9 mouse cellular contexts compared by ENCODE assay signal in the genomic region with DNA sequence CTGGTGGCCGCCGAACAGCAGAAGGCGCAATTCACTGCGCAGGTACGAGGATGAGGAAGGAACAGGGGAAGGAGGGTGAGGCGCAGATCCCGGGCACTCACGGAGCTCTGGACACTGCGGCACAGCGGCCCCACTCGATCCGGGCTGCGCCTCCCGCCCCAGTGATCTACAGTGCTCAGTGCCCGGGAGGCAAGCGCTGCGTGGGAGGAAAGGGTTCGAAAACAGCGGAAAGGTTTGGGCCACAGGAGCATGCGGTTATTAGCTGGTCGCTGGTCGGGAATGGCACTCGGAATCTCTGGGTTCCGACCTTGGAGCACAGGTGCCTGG. TPM values are rescaled to one million over a fixed set of nuclear protein-coding genes. Genes with fewer than 3 reads are reported as not detected.
A peak's percentile ranks its signal among the peaks of the same experiment; 100 is the strongest.
DNase-seq lines count a peak whose midpoint lies in the region; ATAC-seq and TF ChIP-seq lines count a peak whose summit lies in the region.
"Had no signal": no experiment of that assay in that cellular context is flagged by ENCODE, and none has a peak within 500 bp of the region (broad histone marks: within the 10 kb centered on the region; RNA-seq: fewer than 3 reads in every experiment).

No protein-coding gene starts in this region.

- peaks cover 13% of the 10 kb centered on the region for H3K36me3 ChIP-seq in kidney, postnatal 0 days (ENCODE audit: insufficient read depth, low read length)
- peaks cover 5% of the 10 kb centered on the region; the same call in 1 of the 2 replicates for H3K36me3 ChIP-seq in hindbrain, embryonic 16.5 days (ENCODE audit: control insufficient read depth, insufficient read depth, low read length)
- H3K36me3 ChIP-seq in midbrain, embryonic 15.5 days (replicated peaks) = peaks cover 23% of the 10 kb centered on the region; the same call in 1 of the 2 replicates

- peak overlapping the region; percentile 74 for H3K9ac ChIP-seq in kidney, postnatal 0 days (ENCODE audit: low read depth, low read length)
- H3K9ac ChIP-seq in hindbrain, embryonic 16.5 days (ENCODE audit: low read depth, low read length) = peak overlapping the region; percentile 78
- H3K9ac ChIP-seq in midbrain, embryonic 15.5 days = peak overlapping the region; percentile 90

- H3K4me3 ChIP-seq in kidney, postnatal 0 days (replicated peaks; ENCODE audit: low read depth, low read length) = peak overlapping the region; percentile 69
- H3K4me3 ChIP-seq in cortical plate, adult 2 months (ENCODE audit: insufficient read depth, low read length) = peak overlapping the region; percentile 78
- peak overlapping the region; percentile 81 for H3K4me3 ChIP-seq in hindbrain, embryonic 16.5 days (ENCODE audit: low read length)
- peak overlapping the region; percentile 77 for H3K4me3 ChIP-seq in midbrain, embryonic 15.5 days

- DNase-seq in kidney, postnatal 0 days (ENCODE audit: low spot score) = no peak
- DNase-seq in kidney, postnatal 25 days = no peak
- DNase-seq in left cerebral cortex, adult 8-10 months (ENCODE audit: low spot score in 2 of 2) = no peak
- no peak for DNase-seq in cerebellum, adult 9-11 months
- DNase-seq in right cerebral cortex, adult 18-20 months = no peak

- H3K4me2 ChIP-seq in kidney, postnatal 0 days (ENCODE audit: low read length) = peak overlapping the region; percentile 69
- peak overlapping the region; percentile 94 for H3K4me2 ChIP-seq in hindbrain, embryonic 16.5 days (ENCODE audit: low read length)
- H3K4me2 ChIP-seq in midbrain, embryonic 15.5 days = peak overlapping the region; percentile 83

- H3K4me1 ChIP-seq in kidney, postnatal 0 days (replicated peaks; ENCODE audit: insufficient read depth, low read length) = peaks cover 14% of the 10 kb centered on the region
- peaks cover 9% of the 10 kb centered on the region for H3K4me1 ChIP-seq in cortical plate, adult 2 months (ENCODE audit: control insufficient read depth, insufficient read depth, low read length)
- peaks cover 27% of the 10 kb centered on the region for H3K4me1 ChIP-seq in hindbrain, embryonic 16.5 days (ENCODE audit: control insufficient read depth, insufficient read depth, low read depth, low read length)
- peaks cover 31% of the 10 kb centered on the region for H3K4me1 ChIP-seq in midbrain, embryonic 15.5 days

- no peak for TF ChIP-seq POLR2A in cortical plate, adult 2 months (IDR thresholded peaks at IDR 0.05; ENCODE audit: extremely low read depth, insufficient read depth, low read length)

- H3K27me3 ChIP-seq in kidney, postnatal 0 days (ENCODE audit: insufficient read depth, low read length) = no peaks in the 10 kb centered on the region
- no peaks in the 10 kb centered on the region for H3K27me3 ChIP-seq in hindbrain, embryonic 16.5 days (replicated peaks; ENCODE audit: control insufficient read depth, insufficient read depth, low read length)
- H3K27me3 ChIP-seq in midbrain, embryonic 15.5 days (replicated peaks) = no peaks in the 10 kb centered on the region

- ATAC-seq in kidney, postnatal 0 days (replicated peaks; ENCODE audit: low FRiP score, low read depth) = peak; percentile 86
- ATAC-seq in hindbrain, embryonic 16.5 days = peak; percentile 92
- ATAC-seq in midbrain, embryonic 15.5 days (replicated peaks) = peak; percentile 92

- under 1% methylated on average over 24 of the region's 24 CpGs for WGBS in kidney, postnatal 0 days
- WGBS in hindbrain, embryonic 16.5 days = under 1% methylated on average over 24 of the region's 24 CpGs
- WGBS in midbrain, embryonic 15.5 days = 1% methylated on average over 24 of the region's 24 CpGs

- peak; percentile 58 for TF ChIP-seq CTCF in kidney, postnatal 0 days (IDR thresholded peaks at IDR 0.05; ENCODE audit: low read depth)
- TF ChIP-seq CTCF in cortical plate, adult 2 months (IDR thresholded peaks at IDR 0.05; ENCODE audit: extremely low read depth, insufficient read depth, low read length) = no peak

- peak overlapping the region; percentile 87 for H3K27ac ChIP-seq in kidney, postnatal 0 days
- peak overlapping the region; percentile 40 for H3K27ac ChIP-seq in cortical plate, adult 2 months (ENCODE audit: insufficient read depth, low read length)
- peak overlapping the region; percentile 78 for H3K27ac ChIP-seq in hindbrain, embryonic 16.5 days (ENCODE audit: low read depth, low read length)
- peak overlapping the region; percentile 90 for H3K27ac ChIP-seq in midbrain, embryonic 15.5 days

- H3K9me3 ChIP-seq in kidney, postnatal 0 days (replicated peaks; ENCODE audit: low read length) = no peaks in the 10 kb centered on the region
- no peaks in the 10 kb centered on the region for H3K9me3 ChIP-seq in hindbrain, embryonic 16.5 days (ENCODE audit: control insufficient read depth, low read length)
- H3K9me3 ChIP-seq in midbrain, embryonic 15.5 days = no peaks in the 10 kb centered on the region

RNA-seq across cellular contexts. Expression of gene Timm8b, which starts 0.3 kb away (rescaled TPM):
- polyA plus RNA-seq in kidney, postnatal 0 days (2015; fragmentation: Nextera tagmentation; extraction: Ambion mirVana) = 406 and 483 TPM in 2 replicates
- polyA plus RNA-seq in cortical plate, adult 2 months (2012; rRNA removed) = 465 and 504 TPM in 2 replicates
- 311 and 364 TPM in 2 replicates for polyA plus RNA-seq in hindbrain, embryonic 16.5 days (2015; fragmentation: Nextera tagmentation; extraction: Ambion mirVana)
- polyA plus RNA-seq in midbrain, embryonic 15.5 days (2015; fragmentation: Nextera tagmentation; extraction: Ambion mirVana) = 322 and 333 TPM in 2 replicates
- total RNA-seq in left cerebral cortex, adult 8-10 months (2022) = 100 to 1,000 TPM; 195 to 210 (median 203) TPM

RNA-seq across cellular contexts. Expression of gene Sdhd, which starts 0.3 kb away (rescaled TPM):
- polyA plus RNA-seq in kidney, postnatal 0 days (2015; fragmentation: Nextera tagmentation; extraction: Ambion mirVana) = 599 and 602 TPM in 2 replicates
- polyA plus RNA-seq in cortical plate, adult 2 months (2012; rRNA removed) = 139 and 145 TPM in 2 replicates
- polyA plus RNA-seq in hindbrain, embryonic 16.5 days (2015; fragmentation: Nextera tagmentation; extraction: Ambion mirVana) = 283 and 319 TPM in 2 replicates
- polyA plus RNA-seq in midbrain, embryonic 15.5 days (2015; fragmentation: Nextera tagmentation; extraction: Ambion mirVana) = 232 and 244 TPM in 2 replicates
- 100 to 1,000 TPM; 102 to 113 (median 109) TPM for total RNA-seq in left cerebral cortex, adult 8-10 months (2022)

RNA-seq across cellular contexts. Expression of gene Pih1d2, which starts 13.2 kb away (rescaled TPM):
- 5.7 and 7.1 TPM in 2 replicates for polyA plus RNA-seq in kidney, postnatal 0 days (2015; fragmentation: Nextera tagmentation; extraction: Ambion mirVana)
- polyA plus RNA-seq in cortical plate, adult 2 months (2012; rRNA removed) = 4.4 and 4.9 TPM in 2 replicates
- 5.2 and 7.1 TPM in 2 replicates for polyA plus RNA-seq in hindbrain, embryonic 16.5 days (2015; fragmentation: Nextera tagmentation; extraction: Ambion mirVana)
- 4.7 and 5.6 TPM in 2 replicates for polyA plus RNA-seq in midbrain, embryonic 15.5 days (2015; fragmentation: Nextera tagmentation; extraction: Ambion mirVana)
- 1 to 10 TPM; 2.3 to 4.4 (median 3.2) TPM for total RNA-seq in left cerebral cortex, adult 8-10 months (2022)

RNA-seq across cellular contexts. Expression of gene Nkapd1, which starts 13.3 kb away (rescaled TPM):
- 25.7 and 26.0 TPM in 2 replicates for polyA plus RNA-seq in kidney, postnatal 0 days (2015; fragmentation: Nextera tagmentation; extraction: Ambion mirVana)
- 14.1 and 14.7 TPM in 2 replicates for polyA plus RNA-seq in cortical plate, adult 2 months (2012; rRNA removed)
- polyA plus RNA-seq in hindbrain, embryonic 16.5 days (2015; fragmentation: Nextera tagmentation; extraction: Ambion mirVana) = 15.3 and 16.4 TPM in 2 replicates
- polyA plus RNA-seq in midbrain, embryonic 15.5 days (2015; fragmentation: Nextera tagmentation; extraction: Ambion mirVana) = 20.0 and 20.3 TPM in 2 replicates
- 10 to 100 TPM; 19.5 to 20.4 (median 20.2) TPM for total RNA-seq in left cerebral cortex, adult 8-10 months (2022)

RNA-seq across cellular contexts. Expression of gene Tex12, which starts 42.8 kb away (rescaled TPM):
- polyA plus RNA-seq in kidney, postnatal 0 days (2015; fragmentation: Nextera tagmentation; extraction: Ambion mirVana) = not detected in 2 replicates
- polyA plus RNA-seq in cortical plate, adult 2 months (2012; rRNA removed) = not detected in 2 replicates
- 0.34 and 0.36 TPM in 2 replicates for polyA plus RNA-seq in hindbrain, embryonic 16.5 days (2015; fragmentation: Nextera tagmentation; extraction: Ambion mirVana)
- 0.18 and 0.26 TPM in 2 replicates for polyA plus RNA-seq in midbrain, embryonic 15.5 days (2015; fragmentation: Nextera tagmentation; extraction: Ambion mirVana)
- not detected for total RNA-seq in left cerebral cortex, adult 8-10 months (2022)
- polyA plus RNA-seq: large intestine, adult 2 months had no signal

Comparison
In these comparisons a context has a peak if more than half of its experiments do, and no peak if none do; other contexts are left out.
1. H3K27ac ChIP-seq: peak in every context shown above with its lines; median percentile 90 in midbrain, embryonic 15.5 days; 87 in kidney, postnatal 0 days; 78 in hindbrain, embryonic 16.5 days; 40 in cortical plate, adult 2 months.